Mouse (Mus musculus): ENCODE data around the gene Ybx2. TPM values are rescaled to one million over a fixed set of nuclear protein-coding genes. Genes with fewer than 3 reads are reported as not detected.

Gene Ybx2
- total RNA-seq (2023), result not detected

DNA sequence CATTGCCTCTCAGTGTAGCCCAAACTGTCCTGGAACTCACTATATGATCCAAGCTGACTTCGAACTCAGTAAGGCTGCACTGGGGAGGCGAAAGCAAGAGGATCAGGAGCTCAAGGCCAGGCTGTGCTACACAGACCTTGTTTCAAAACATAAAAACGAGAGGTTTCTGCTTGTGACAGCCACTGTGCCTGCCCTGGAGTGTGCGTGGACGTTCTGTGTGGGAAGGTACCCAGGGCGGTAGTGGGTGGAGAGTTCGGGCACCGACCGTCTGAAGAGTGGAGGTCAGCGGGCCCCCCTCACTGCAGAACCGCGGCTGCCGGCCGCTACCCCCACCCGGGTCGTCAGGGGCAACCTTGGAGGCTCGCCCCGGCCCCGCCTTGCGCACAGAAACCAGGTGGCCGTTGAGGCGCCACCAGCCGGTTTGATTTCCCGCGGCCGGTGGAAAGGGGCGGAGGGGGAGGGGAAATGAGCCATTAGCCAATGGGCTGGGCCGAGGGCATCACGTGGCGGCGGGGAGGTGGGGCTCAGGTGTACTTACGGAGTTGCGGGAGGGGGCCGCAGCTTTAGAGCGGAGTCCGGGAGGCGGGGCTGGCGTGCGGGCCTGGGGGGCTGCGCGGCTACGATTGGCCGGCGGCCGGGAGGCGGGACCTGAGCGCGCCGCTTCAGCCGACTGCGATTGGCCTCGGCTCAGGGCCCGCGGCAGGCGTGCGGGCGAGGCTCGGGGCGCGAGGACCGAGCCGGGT lies at the start of gene Ybx2:
TSS of gene Ybx2 (plus strand) at position 660 of the 743 bp plus-strand sequence.

DNA sequence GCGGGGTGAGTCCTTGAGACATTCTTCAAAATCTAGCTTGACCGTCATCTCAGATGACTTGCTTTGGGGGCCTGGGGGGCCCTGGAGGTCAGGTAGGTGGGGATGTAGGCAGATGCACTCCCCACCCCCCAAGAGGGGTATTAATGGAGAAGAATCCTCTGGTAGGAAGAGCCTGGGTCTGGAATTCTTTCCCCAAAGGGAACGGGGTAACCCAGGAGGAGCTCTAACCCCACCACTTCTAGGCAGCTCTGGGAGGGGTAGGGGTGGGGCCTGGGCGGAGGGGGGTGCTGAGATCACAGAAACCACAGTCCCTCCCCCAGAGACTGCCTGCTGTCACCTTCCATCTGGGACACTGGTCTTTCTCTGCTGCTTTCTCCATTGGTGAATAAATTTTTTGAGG lies 40.3 kb upstream of the Ybx2 start, which contains the start of gene Acap1:
TSS of gene Acap1 (minus strand) at position 249 of the 400 bp plus-strand sequence.

DNA sequence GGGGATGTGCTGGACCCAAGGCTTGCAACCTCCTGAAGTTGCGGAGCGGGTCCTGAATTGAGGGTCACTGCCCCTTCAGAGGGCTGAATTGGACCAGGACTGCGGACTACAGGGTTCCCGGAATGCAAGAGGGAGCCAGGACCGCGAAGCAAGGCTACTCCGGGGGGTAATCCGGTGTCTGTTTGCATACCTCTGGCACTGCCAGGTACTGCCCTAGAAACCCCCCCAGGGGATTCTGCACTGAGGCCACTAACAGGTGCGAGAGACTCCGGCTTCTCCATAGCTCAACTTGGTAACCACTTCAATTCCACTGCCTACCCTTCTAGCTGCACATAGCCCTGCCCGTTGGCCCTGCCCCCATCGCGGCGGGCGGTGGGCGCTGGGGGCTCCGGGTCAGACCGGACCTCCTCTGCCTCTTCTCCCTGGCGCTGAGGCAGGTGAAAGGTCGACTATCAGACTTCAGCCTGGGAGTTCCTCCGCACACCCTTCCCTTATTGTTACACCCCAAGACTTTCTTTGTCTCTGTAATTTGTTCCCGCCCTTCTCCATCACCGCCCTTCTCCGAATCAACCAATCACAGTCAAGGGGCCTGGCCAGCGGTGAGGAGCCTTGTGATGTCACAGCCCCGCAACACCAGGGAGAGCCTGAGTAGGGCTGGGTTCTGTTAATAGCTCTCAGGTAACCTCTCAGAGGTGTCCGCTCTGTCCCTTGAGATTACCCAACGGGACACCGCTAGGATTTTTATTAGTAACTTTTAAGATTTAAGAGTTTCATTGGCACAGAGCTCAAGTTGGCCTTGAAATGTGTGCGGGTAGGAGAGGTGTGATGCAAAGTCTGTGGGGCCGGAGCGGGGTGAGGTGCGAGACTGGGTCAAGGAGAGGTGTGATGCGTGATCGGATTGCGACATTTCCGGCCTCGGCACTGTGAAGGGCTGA lies 34.9 kb upstream of the Ybx2 start, which contains the start of the genes 2810408A11Rik and Neurl4:
TSS of gene 2810408A11Rik (minus strand) at position 517 of the 935 bp plus-strand sequence.
TSS of gene Neurl4 (plus strand) at position 602 of the 935 bp plus-strand sequence.

DNA sequence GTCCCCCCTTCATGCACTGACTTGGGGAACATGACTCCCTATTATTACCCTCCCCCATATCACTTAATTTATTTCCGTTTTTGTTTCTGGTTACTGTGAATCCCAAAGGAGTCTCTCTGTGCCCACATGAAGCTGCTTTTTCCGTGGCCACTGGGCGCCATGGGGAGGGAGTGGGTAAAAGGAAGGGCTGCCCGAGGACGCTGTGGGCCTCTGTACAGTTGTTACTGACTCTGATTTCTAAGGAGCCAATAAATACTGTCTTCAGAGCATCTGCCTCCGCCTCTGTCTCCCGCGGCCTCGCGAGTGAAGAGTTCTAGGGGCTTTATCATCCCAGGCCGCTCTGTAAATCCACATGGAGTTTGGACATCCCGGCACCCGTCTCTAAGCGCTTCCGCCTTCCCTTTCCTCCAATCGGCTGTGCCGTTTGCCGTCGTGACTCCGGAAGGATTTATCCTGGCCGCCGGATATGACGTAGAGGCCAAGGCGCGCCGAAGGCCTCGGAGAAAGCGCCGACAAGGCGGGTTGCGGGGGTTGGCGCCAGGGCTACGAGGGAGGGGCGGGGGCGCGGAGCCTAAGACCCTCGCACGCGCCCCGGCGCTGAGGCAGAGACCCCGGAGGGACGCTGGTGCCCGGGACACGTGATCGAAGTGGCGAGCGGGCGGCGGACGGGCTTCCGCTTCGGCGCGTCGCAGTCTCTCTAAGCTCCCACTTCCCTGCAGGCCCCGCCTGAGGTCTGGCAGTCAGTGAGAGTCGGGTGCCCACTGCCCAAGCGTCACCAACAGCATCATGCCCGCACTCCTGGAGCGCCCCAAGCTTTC lies 21.8 kb upstream of the Ybx2 start, which contains the start of gene Gps2:
TSS of gene Gps2 (plus strand) at position 335 of the 818 bp plus-strand sequence.

DNA sequence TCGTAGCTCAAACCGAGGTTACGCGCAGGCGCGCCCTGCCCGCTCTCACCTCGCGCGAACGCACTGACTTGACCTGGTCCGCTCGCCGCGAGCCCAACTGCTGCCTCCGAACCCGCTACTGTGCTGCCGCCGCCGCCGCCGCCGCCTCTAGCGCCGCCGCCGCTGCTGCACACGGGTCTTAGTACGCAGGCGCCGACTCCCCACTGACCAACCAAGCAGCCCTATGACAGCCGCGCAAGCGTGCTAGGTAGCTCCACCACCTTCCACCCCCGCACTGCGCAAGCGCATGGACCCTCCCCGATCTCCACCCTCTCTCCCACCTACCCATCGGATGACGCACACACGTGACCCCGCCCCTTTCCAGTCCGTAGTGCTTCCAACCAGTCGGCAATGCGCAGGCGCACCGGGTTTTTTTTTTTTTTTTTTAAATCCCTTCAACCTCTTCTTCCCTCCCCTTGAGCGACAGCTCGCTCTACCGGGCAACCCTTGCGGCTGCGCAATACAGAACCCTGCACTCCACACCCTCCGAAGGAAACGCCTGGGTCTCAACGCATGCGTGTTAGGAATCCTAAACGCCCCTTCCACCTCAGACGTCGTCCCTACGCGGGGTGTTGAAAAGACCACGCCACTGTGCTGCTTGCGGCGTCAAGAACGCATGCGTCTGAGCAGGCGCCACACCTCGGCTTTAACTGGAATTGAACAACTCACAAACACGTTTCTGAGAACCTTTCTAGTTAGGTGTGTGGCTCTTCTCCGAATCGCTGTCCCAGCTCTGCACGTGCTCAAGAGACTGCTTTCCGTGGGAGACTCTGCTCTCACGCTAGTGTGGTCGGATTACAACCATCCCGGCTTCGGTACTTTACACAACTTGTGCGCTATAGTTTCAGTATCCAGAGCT lies 14.2 kb upstream of the Ybx2 start, which contains the start of gene Eif5a:
TSS of gene Eif5a (minus strand) at position 845 of the 898 bp plus-strand sequence.

DNA sequence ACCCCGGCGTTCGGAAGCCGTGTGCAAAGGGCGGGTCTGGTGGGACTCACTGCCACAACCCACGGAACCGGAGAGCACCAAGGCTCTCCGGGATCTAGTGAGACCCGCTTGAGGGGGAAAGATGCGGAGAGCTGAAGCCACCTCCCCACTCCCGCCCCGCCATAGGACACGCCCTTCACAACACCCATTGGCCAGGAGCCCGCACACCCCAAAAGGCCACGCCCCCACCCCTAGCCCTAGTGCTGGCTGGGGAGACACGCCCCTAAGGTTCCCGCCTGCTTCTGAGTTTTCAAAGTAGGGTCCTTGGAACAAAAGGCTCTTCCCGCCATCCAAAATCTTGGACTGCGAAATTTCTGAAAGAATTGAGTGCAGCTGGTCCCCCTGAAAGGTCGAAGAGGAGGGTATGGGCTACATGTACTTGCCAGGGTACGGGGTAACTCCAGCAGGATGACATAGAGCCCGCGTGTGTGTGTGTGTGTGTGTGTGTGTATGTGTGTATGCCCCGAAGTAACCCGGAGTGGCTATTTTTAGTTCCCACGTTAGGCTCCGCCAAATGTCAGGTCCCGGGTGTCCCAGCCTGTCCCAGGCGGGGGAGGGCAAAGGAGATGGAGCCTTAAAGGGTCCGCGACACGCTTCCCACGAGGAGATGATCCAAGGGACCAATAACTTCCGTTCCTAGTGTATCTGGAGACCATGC lies 12.6 kb downstream of the Ybx2 start, which contains the start of gene Slc2a4:
TSS of gene Slc2a4 (minus strand) at position 123 of the 697 bp plus-strand sequence.

DNA sequence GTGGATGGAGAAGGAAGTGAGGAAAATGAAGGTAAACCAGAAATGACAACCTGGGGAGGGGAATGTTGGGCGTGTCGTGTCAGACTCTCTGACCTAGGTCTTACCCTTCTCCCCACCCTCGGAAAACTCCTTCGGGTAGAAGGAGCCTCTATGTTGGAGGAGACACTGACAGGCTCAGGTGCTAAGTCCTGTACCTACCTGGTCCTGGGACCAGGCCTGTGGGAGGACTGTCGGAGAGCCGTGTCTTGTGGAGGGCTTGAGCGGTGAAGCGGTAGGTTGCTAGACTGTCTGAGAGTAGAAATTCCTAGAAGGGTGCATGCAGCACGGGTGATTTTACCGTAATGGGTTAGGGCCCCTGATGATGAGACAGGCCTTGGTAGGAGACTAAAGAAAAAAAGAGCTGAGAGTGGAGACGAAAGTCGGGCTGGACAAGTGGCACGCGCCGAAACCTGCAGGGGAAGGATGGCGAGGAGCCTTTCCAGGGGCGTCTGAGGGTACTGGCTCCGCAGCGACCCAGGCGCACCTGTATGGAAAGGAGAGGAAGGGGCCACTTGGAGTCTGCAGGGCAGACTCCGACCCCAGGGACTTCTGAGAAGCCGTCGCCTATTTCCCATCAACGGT lies 29.2 kb downstream of the Ybx2 start, which contains the start of gene Cldn7:
TSS of gene Cldn7 (plus strand) at position 130 of the 621 bp plus-strand sequence.

DNA sequence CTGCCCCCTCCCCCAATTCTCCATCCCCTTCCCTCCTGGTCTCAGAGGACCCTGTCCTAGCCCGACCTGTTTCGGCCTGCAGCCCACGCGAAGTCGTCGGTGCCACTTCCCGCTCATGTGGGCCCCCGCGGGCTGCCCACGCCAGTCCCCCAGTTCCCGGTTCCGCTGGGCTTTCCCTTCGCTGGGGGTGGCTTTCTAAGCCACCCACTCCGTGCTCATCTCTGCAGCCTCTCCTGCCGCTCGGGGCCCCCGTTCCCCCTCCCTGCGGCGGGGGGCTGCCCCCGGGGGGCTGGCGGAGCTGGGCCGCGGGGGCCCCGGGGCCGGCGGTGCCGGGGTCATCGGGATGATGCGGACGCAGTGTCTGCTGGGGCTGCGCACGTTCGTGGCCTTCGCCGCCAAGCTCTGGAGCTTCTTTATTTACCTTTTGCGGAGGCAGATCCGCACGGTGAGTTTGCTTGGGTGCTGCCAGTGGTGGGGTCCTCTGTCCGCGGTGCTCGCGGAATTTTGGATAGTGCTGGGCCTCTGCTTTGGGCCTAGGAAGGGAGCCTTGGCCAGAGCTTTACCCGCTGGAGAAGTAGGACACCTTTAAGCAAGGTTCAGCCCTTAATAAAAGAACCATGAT lies 45.7 kb downstream of the Ybx2 start, which contains the start of gene Ctdnep1:
TSS of gene Ctdnep1 (plus strand) at position 16 of the 622 bp plus-strand sequence.

DNA sequence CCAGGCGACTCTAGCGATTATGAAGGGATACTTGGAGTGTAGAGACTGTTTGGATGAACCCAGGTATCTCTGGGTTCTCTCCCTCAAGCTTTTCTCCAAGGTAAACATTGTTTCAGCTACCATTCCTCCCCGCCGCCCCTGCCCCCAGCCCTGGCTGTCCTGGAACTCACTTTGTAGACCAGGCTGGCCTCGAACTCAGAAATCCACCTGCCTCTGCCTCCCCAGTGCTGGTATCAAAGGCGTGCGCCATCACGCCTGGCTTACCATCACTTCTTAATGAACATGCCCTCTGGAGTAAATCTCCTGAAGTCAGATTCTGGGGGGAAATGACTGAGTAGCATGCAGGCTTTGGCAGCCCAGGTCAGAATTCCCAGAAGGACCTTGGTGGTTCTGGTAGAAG lies 46.6 kb downstream of the Ybx2 start, which contains the start of gene Elp5:
TSS of gene Elp5 (minus strand) at position 293 of the 400 bp plus-strand sequence.

Other genes with a start within 250 kb of the Ybx2 start
- gene Tnfsf12, start 239.9 kb upstream of the Ybx2 start, total RNA-seq (2023), result 1 to 10 TPM; 7.9 to 8.7 TPM
- 1 to 10 TPM; 4.7 to 5.5 TPM for gene Tnfsfm13, start 239.7 kb upstream of the Ybx2 start, total RNA-seq (2023)
- 10 to 100 TPM; 82.6 to 86.1 TPM for gene Polr2a, start 177.2 kb upstream of the Ybx2 start, total RNA-seq (2023)
- gene Slc35g3, start 173.8 kb upstream of the Ybx2 start, total RNA-seq (2023), result not detected
- 1 to 10 TPM; 2.4 to 3.3 TPM for gene Zbtb4, start 169.9 kb upstream of the Ybx2 start, total RNA-seq (2023)
- gene Chrnb1, start 139.9 kb upstream of the Ybx2 start, total RNA-seq (2023), result 1 to 10 TPM in 1 of 2 experiments, under 1 TPM in 1; 0.79 to 1.9 TPM
- under 1 TPM in 1 of 2 experiments, not detected in 1; 0.18 TPM for gene Fgf11, start 133.9 kb upstream of the Ybx2 start, total RNA-seq (2023)
- gene Tmem102, start 130.2 kb upstream of the Ybx2 start, total RNA-seq (2023), result not detected
- not detected for gene Gm39566, start 120.5 kb upstream of the Ybx2 start, total RNA-seq (2023)
- not detected for gene Spem2, start 117.3 kb upstream of the Ybx2 start, total RNA-seq (2023)
- not detected for gene Spem1, start 113.6 kb upstream of the Ybx2 start, total RNA-seq (2023)
- gene Nlgn2, start 98.0 kb upstream of the Ybx2 start, total RNA-seq (2023), result 1 to 10 TPM; 1.3 to 2.1 TPM
- gene Tmem256, start 97.3 kb upstream of the Ybx2 start, total RNA-seq (2023), result 100 to 1,000 TPM in 1 of 2 experiments, 10 to 100 TPM in 1; 99.2 to 106 TPM
- 10 to 100 TPM; 35.0 to 35.9 TPM for gene Plscr3, start 89.4 kb upstream of the Ybx2 start, total RNA-seq (2023)
- not detected for gene Tnk1, start 77.1 kb upstream of the Ybx2 start, total RNA-seq (2023)
- gene Tmem95, start 57.8 kb upstream of the Ybx2 start, total RNA-seq (2023), result 1 to 10 TPM in 1 of 2 experiments, under 1 TPM in 1; 0.88 to 1.2 TPM
- 1 to 10 TPM; 8.6 to 9.0 TPM for gene Kctd11, start 54.4 kb upstream of the Ybx2 start, total RNA-seq (2023)
- gene Acap1, start 40.3 kb upstream of the Ybx2 start, total RNA-seq (2023), result 100 to 1,000 TPM; 260 to 263 TPM
- 1 to 10 TPM; 3.0 to 3.2 TPM for gene 2810408A11Rik, start 34.8 kb upstream of the Ybx2 start, total RNA-seq (2023)
- 10 to 100 TPM; 20.9 to 27.6 TPM for gene Neurl4, start 34.7 kb upstream of the Ybx2 start, total RNA-seq (2023)
- 10 to 100 TPM; 69.0 to 84.5 TPM for gene Gps2, start 21.9 kb upstream of the Ybx2 start, total RNA-seq (2023)
- 100 to 1,000 TPM; 482 to 501 TPM for gene Eif5a, start 13.8 kb upstream of the Ybx2 start, total RNA-seq (2023)
- 1 to 10 TPM in 1 of 2 experiments, under 1 TPM in 1; 0.97 to 1.3 TPM for gene Slc2a4, start 12.4 kb downstream of the Ybx2 start, total RNA-seq (2023)
- not detected for gene Cldn7, start 29.0 kb downstream of the Ybx2 start, total RNA-seq (2023)
- 10 to 100 TPM; 75.0 to 80.3 TPM for gene Ctdnep1, start 45.4 kb downstream of the Ybx2 start, total RNA-seq (2023)
- 10 to 100 TPM; 24.3 to 31.0 TPM for gene Elp5, start 46.7 kb downstream of the Ybx2 start, total RNA-seq (2023)
- 100 to 1,000 TPM; 475 to 527 TPM for gene Gabarap, start 55.3 kb downstream of the Ybx2 start, total RNA-seq (2023)
- gene Phf23, start 60.0 kb downstream of the Ybx2 start, total RNA-seq (2023), result 10 to 100 TPM; 41.2 to 53.6 TPM
- gene Dvl2, start 64.8 kb downstream of the Ybx2 start, total RNA-seq (2023), result 10 to 100 TPM; 15.0 to 18.2 TPM
- gene Acadvl, start 79.6 kb downstream of the Ybx2 start, total RNA-seq (2023), result 10 to 100 TPM; 39.3 to 50.0 TPM
- 1 to 10 TPM; 5.5 to 5.8 TPM for gene Dlg4, start 81.1 kb downstream of the Ybx2 start, total RNA-seq (2023)
- gene Asgr1, start 118.3 kb downstream of the Ybx2 start, total RNA-seq (2023), result not detected
- gene Asgr2, start 156.8 kb downstream of the Ybx2 start, total RNA-seq (2023), result not detected
- 10 to 100 TPM; 11.8 to 12.3 TPM for gene Mgl2, start 194.5 kb downstream of the Ybx2 start, total RNA-seq (2023)
- 10 to 100 TPM; 17.3 to 20.9 TPM for gene Clec10a, start 220.4 kb downstream of the Ybx2 start, total RNA-seq (2023)